Mouse (Mus musculus) layer of hippocampus, postnatal 25 days (tissue): ENCODE results near the gene Kcnmb4. TPM values are rescaled to one million over a fixed set of nuclear protein-coding genes. Genes with fewer than 3 reads are reported as not detected.

Experiments
- DNase-seq, 2 experiments: peaks; one replicate each; pipeline ENCODE4 v3.0.0; 2022; ENCODE audit warnings: mixed read lengths in 2 of 2, low spot score in 1 of 2; ENCODE audit errors: extremely low spot score in 1 of 2
- total RNA-seq, 2 experiments: library from RNA; stranded (reverse); gene quantifications; 2 replicates each; pipeline ENCODE4 v1.2.3; 2021

Kcnmb4 gene
- total RNA-seq, 2 experiments from 2014 or later: 75.3 to 77.9 TPM

DNA sequence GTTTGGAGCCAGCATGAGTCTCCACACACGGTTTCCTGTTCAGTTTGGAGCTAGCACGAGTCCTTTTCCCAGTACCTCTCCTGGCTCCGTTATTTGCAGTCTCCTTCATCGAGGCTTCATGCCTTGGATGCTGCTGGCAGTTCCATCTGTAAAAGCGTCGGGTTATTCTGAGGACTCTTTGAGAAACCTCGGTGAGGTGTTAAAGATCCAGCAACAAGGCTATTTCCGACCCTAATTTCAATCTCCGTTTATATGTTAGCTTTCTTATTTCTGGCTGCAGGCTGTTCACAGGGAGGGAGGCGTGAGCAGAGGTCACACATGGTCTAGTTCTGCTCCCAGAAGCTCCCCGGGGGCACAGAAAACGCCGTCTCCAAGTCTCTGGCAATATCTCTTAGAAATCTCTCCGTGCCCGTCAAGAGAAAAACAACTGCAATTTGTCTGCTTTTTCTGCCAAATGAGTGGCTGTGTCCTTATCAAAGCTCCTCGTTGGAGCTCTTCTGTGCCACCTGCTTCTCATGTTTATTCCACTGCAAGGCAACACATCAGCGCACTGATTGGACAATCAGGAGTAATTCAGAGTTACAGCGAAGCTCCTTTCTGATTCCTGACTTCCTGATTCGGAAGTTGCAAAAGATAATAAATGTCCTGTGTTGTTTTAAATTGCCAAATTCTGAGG lies 65.9 kb downstream of the Kcnmb4 start:
- no peak for DNase-seq

DNA sequence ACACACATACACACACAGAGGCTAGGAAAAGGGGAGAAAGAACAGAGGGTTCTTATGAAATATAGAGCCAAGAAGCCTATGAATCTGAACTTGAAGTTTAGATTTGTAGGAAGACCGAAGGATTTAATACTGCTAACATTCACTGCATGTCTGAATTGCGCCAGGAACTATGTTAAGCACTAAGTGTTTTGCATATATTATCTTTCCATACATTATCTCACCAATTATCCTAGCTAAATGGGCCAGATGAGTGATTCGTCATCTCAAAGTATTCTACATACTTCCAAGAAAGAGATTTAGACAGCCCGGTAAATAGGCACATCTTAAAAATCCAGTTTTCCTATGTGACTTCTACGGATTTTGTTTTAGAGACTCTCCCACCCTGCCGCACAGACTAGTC lies 68.7 kb downstream of the Kcnmb4 start:
- no peak for DNase-seq

- DNase-seq: no peak
Measured at GRCm38 (mm10) chr10:116403679-116404078, 70.0 kb downstream of the Kcnmb4 start.

DNA sequence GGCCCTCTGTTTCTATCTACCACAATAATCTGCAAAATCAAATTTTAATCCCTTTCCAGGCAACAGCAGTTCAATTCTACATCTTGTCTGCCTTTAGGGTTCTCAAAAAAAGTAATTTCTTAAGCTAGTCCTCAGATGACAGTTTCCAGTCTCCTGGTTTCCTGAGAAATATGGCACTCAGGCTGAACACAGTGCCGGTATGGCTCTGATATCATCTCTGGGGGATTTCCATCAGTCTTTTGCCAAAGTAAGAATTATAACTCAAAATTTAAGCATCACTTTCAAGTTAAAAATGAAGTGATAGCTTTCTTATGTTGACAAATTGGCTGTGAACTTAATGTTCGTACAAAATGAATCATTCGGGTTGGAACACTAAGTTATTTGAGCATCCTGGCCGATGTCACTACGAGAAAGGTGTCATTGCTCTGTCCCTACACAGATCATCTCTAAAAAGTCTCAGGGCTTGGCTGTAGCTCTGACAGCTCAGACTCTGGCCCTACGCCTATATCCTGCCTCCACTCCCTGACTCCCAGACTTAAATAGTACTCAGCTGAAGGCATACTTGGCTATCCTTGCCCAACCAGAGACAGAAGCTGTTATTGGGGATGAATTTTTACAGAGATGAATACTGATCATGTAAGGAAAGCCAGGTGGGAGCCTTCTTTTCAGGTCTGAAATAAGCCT lies 70.8 kb downstream of the Kcnmb4 start:
- DNase-seq: no peak

GRCm38 (mm10) chr10:116397973-116398372 lies 75.7 kb downstream of the Kcnmb4 start:
- no peak for DNase-seq

GRCm38 (mm10) chr10:116397573-116397972 lies 76.1 kb downstream of the Kcnmb4 start:
- no peak for DNase-seq

DNA sequence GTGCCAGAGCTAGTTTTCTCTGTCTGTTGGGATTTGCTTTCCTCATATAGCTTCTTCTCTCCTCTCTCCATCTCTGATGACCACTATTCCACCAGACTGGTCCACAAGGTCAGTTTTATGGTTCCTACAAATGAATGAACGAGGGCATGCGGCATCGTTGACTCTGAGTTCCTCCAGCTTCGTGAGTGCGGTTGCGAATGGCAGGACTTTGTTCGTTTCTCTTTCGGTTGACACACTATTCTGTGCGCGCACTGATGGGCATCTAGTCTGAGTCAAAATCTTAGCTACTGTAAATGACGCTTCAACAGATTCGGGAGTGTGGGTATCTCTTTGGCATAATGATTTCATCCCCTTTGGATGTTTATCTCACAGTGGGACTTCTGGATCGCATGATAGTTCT lies 76.7 kb downstream of the Kcnmb4 start:
- no peak for DNase-seq

GRCm38 (mm10) chr10:116396279-116396678 lies 77.4 kb downstream of the Kcnmb4 start:
- no peak for DNase-seq

- DNase-seq: no peak
Measured at GRCm38 (mm10) chr10:116394585-116394984, 79.1 kb downstream of the Kcnmb4 start.

- no peak for DNase-seq
Measured at GRCm38 (mm10) chr10:116393790-116394475, 79.7 kb downstream of the Kcnmb4 start.

- DNase-seq: no peak
Measured at GRCm38 (mm10) chr10:116388840-116389239, 84.8 kb downstream of the Kcnmb4 start.

DNA sequence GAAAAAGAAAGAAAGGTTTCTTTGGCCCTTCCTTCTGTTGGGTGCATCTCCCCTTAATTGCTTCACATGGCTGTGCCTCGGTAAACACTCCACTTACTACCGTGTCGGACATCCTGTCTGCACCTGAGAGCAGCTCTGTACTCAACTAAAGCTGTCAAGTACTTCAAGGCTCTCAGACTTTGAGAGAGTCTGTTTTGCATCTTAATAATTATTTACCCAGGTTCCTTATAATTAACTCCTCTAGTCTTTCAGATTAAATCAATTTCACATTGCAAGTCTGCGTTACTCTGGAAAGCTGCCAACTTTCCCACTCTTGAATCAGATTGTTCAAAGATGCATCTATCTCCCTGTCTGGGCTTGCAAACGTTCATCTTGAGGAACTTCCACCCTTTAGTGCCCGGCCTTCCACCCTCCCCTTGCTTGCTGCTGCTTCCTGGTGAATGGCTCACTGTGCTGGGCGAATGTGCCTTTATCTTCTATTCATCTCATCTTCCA lies 87.2 kb downstream of the Kcnmb4 start:
- no peak for DNase-seq

GRCm38 (mm10) chr10:116384401-116384800 lies 89.3 kb downstream of the Kcnmb4 start:
- no peak for DNase-seq

DNA sequence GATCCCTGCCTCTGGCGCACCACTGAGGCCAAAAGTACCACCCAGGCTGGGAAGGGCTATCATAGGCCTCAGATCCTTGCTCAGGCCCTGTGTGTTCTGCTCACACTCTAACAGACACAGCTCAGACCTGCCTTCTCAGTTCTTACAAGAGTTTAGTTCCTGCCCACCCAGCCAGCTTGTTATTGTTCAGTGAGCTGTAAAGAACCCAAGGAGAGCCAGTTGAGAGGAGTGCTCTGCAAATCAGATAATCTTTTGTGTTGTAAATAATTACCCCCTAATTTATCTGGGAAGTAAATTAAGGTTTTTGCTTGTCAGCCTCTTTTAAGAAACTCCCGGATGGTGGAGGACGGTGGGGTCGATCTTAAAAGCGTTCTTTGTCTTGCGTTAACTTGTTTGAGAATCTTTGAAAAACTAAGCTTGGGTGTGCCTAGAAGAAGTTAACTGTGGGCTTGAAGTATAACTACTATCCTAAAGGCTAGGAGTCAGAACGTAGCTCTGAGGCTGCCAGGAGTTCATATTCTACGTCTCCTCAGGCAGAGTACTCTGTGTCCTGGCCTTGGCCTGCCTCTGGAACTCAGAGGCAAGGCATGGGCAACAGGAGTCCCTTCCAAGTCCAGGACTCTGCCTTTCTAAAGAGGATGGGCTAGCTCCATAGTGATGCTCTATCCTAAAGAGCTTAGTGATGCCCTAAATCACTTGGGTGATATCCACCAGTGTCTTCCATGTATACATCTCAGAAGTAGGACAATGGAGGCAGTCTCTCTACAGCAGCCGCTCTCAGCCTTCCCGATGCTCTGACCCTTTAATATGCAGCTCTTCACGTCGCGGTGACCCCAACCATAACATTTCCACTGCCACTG lies 90.6 kb downstream of the Kcnmb4 start:
- DNase-seq: no peak

DNA sequence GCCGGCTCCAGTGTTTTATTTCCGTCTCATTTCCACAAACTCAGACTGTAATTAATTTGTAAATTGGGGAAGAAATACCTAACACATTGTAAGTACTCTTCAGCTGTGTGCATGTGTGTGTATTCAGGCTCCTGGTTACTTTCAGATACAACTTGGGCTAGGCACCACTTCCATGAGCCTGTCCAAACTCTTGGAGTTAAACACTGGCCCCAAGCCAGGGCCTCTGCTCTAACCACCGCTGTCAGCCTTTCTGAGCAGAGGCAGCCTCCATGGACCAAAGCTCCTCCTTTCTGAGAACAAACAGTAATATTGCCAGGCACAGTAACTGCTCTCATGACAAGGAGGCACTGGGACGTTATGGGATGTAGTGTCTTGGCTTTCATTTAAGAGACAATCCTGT lies 96.8 kb downstream of the Kcnmb4 start:
- no peak for DNase-seq

- no peak for DNase-seq
Measured at GRCm38 (mm10) chr10:116374111-116374510, 99.6 kb downstream of the Kcnmb4 start.

DNA sequence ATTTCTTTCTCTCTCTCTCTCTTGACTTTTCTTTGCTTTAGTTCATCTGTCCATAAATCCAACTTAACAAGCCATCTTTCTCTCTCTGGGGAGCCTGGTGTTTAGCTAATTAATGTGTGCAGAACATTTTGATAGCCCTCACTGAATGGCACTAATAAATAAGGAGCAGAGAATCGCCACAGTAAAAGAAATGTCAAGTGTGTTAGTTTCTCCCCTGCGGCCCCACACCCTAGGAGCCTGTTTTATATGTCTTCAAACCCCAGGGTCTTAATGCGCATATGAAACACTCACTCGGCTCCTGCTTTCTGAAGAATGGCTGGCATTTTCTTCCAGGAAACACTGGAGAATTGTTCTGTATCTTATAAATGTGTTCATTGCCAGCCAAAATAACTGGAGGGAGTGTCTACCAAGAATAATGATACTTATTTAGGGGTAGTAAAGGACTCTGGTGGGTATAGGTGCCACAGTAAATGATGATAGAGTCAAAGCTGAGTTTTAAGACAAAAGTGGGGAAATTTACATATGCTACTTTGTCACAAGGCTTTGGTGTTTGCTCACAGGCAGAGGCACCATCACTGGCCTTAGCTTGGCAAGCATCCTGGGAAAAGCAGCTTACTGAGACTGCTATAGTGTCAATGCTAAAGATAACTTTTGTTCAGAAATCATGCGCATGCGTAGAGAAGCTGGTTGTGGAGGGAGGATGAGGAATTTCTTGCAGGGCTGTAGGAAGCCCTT lies 102.5 kb downstream of the Kcnmb4 start:
- no peak for DNase-seq
